ENCODE assay signal across 8 mouse cellular contexts in the genomic region with DNA sequence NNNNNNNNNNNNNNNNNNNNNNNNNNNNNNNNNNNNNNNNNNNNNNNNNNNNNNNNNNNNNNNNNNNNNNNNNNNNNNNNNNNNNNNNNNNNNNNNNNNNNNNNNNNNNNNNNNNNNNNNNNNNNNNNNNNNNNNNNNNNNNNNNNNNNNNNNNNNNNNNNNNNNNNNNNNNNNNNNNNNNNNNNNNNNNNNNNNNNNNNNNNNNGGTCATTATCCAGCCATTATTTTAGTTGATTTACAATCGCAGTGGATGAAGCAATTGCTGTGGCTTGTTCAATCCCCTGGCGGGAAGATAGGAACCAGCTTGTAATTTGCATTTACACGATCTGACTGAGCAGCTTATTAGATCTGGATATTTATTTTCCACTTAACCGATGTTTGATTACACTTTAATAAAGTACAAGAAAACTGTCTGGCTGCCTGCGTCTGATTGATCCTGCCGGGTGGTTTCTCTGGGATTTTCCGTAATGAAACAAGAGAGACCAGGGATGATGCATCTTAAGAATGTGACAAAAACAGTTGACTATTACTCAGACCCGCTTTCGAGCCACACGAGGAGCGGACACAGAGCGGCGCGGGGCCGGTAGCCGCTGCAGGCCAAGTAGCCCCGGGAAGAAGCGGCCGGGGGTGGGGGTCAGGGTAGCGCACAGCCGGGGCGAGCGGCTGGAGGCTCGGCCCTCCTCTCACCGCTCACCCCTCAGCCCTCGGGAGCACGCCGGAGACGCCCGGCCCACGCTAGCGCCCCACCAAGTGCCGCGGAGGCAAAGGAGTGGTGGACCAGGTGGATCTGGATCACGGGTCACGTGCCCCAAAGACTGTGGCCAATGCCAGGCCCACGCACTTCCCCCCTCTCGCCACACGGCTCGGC. TPM values are rescaled to one million over a fixed set of nuclear protein-coding genes. Genes with fewer than 3 reads are reported as not detected.
DNase-seq lines count a peak whose midpoint lies in the region; ATAC-seq and TF ChIP-seq lines count a peak whose summit lies in the region.

No protein-coding gene starts in this region.

- H3K27me3 ChIP-seq in kidney, postnatal 0 days (ENCODE audit: insufficient read depth, low read length): peaks cover 80% of the 10 kb centered on the region
- H3K27me3 ChIP-seq in forebrain, embryonic 12.5 days: peaks cover 89% of the 10 kb centered on the region
- peaks cover 99% of the 10 kb centered on the region for H3K27me3 ChIP-seq in limb, embryonic 10.5 days (ENCODE audit: low read depth, poor library complexity, severe bottlenecking)

- no peak for ATAC-seq in kidney, postnatal 0 days (replicated peaks; ENCODE audit: low FRiP score, low read depth)
- ATAC-seq in forebrain, embryonic 12.5 days (ENCODE audit: low FRiP score): peak; percentile 36

- no peak for TF ChIP-seq CTCF in kidney, postnatal 0 days (IDR thresholded peaks at IDR 0.05; ENCODE audit: low read depth)

- H3K4me1 ChIP-seq in kidney, postnatal 0 days (replicated peaks; ENCODE audit: insufficient read depth, low read length): peaks cover 6% of the 10 kb centered on the region; the same call in 1 of the 2 replicates
- peaks cover 3% of the 10 kb centered on the region; the same call in 1 of the 2 replicates for H3K4me1 ChIP-seq in brown adipose tissue, adult 24 weeks (ENCODE audit: control insufficient read depth, insufficient read depth, insufficient read length, low read length)
- peaks cover 52% of the 10 kb centered on the region for H3K4me1 ChIP-seq in forebrain, embryonic 12.5 days
- H3K4me1 ChIP-seq in limb, embryonic 10.5 days: peaks cover 37% of the 10 kb centered on the region

- DNase-seq in kidney, postnatal 0 days (ENCODE audit: low spot score): no peak
- DNase-seq in kidney, adult 8-10 months: no peak
- peak; percentile 59 for DNase-seq in limb, embryonic 10.5 days (ENCODE audit: low spot score)
- peak; percentile 44 for DNase-seq in retina, embryonic 14.5 days (ENCODE audit: low spot score)
- DNase-seq in urinary bladder, postnatal 36 days (ENCODE audit: low spot score in 2 of 2): no peak
- no peak for DNase-seq in frontal cortex, postnatal 10 days (ENCODE audit: low spot score in 2 of 2)

- H3K4me3 ChIP-seq in kidney, postnatal 0 days (replicated peaks; ENCODE audit: low read depth, low read length): peak overlapping the region; percentile 22
- peak overlapping the region; percentile 17; the same call in 1 of the 2 replicates for H3K4me3 ChIP-seq in brown adipose tissue, adult 24 weeks (ENCODE audit: insufficient read depth, low read depth, low read length)
- H3K4me3 ChIP-seq in forebrain, embryonic 12.5 days (replicated peaks): peak overlapping the region; percentile 32
- H3K4me3 ChIP-seq in limb, embryonic 10.5 days: peak overlapping the region; percentile 47

- no peaks in the 10 kb centered on the region for H3K9me3 ChIP-seq in kidney, postnatal 0 days (replicated peaks; ENCODE audit: low read length)
- H3K9me3 ChIP-seq in forebrain, embryonic 12.5 days: no peaks in the 10 kb centered on the region
- no peaks in the 10 kb centered on the region for H3K9me3 ChIP-seq in limb, embryonic 10.5 days (replicated peaks)

- H3K27ac ChIP-seq in kidney, postnatal 0 days: no peak overlapping the region
- H3K27ac ChIP-seq in brown adipose tissue, adult 24 weeks (replicated peaks; ENCODE audit: low read depth, low read length): no peak overlapping the region
- H3K27ac ChIP-seq in forebrain, embryonic 12.5 days: peak overlapping the region; percentile 75
- H3K27ac ChIP-seq in limb, embryonic 10.5 days: peak overlapping the region; percentile 25; the same call in 1 of the 2 replicates

- H3K36me3 ChIP-seq in kidney, postnatal 0 days (ENCODE audit: insufficient read depth, low read length): no peaks in the 10 kb centered on the region
- H3K36me3 ChIP-seq in forebrain, embryonic 12.5 days (replicated peaks): no peaks in the 10 kb centered on the region
- no peaks in the 10 kb centered on the region for H3K36me3 ChIP-seq in limb, embryonic 10.5 days

- H3K4me2 ChIP-seq in kidney, postnatal 0 days (ENCODE audit: low read length): peak overlapping the region; percentile 44
- peak overlapping the region; percentile 56 for H3K4me2 ChIP-seq in forebrain, embryonic 12.5 days

- 3% methylated on average over 35 of the region's 40 CpGs for WGBS in kidney, postnatal 0 days
- WGBS in forebrain, embryonic 12.5 days: 3% methylated on average over 35 of the region's 40 CpGs
- 3% methylated on average over 40 of the region's 40 CpGs for WGBS in limb, embryonic 10.5 days

- no peak overlapping the region for H3K9ac ChIP-seq in kidney, postnatal 0 days (ENCODE audit: low read depth, low read length)
- peak overlapping the region; percentile 45 for H3K9ac ChIP-seq in forebrain, embryonic 12.5 days

RNA-seq across cellular contexts. Expression of a gene that starts 48.0 kb away (rescaled TPM):
- not detected in 2 replicates for polyA plus RNA-seq in kidney, postnatal 0 days (2015; fragmentation: Nextera tagmentation; extraction: Ambion mirVana)
- polyA plus RNA-seq in brown adipose tissue, adult 24 weeks (2012; ENCODE audit: insufficient read depth, insufficient read length, missing spikeins): not detected in 2 replicates
- polyA plus RNA-seq in forebrain, embryonic 12.5 days (2016; fragmentation: Nextera tagmentation; extraction: Ambion mirVana): not detected in 2 replicates
- polyA plus RNA-seq in limb, embryonic 10.5 days (2016; fragmentation: Nextera tagmentation; extraction: Ambion mirVana): not detected in 2 replicates

Comparison
In these comparisons a context has a peak if more than half of its experiments do, and no peak if none do; other contexts are left out.
1. DNase-seq: peak in limb, embryonic 10.5 days (single experiment) and retina, embryonic 14.5 days (single experiment); none in kidney, postnatal 0 days (single experiment), kidney, adult 8-10 months (0 of 2), urinary bladder, postnatal 36 days (0 of 2) and frontal cortex, postnatal 10 days (0 of 2).
2. H3K27ac ChIP-seq: peak in forebrain, embryonic 12.5 days (single experiment) and limb, embryonic 10.5 days (single experiment); none in kidney, postnatal 0 days (single experiment) and brown adipose tissue, adult 24 weeks (single experiment).
3. Peak in every context shown above with its lines, with median percentiles within 50 percentile points of each other: H3K4me3 ChIP-seq.